Mouse (Mus musculus): Measurements from ENCODE around the gene Sva. TPM values are rescaled to one million over a fixed set of nuclear protein-coding genes. Genes with fewer than 3 reads are reported as not detected.

Gene Sva
- not detected in 2 replicates for polyA plus RNA-seq (2015; fragmentation: Nextera tagmentation; extraction: Ambion mirVana)

GRCm38 (mm10) chr6:42038094-42038493 is at the start of gene Sva:
Sva (plus strand) TSS chr6:42038394.
- no peaks in the 10 kb centered on the region for H3K9me3 ChIP-seq
- ATAC-seq (ENCODE audit: insufficient read depth, low FRiP score, low read depth), result no peak
- no peaks in the 10 kb centered on the region for H3K27me3 ChIP-seq (replicated peaks)
- H3K4me1 ChIP-seq, result no peaks in the 10 kb centered on the region
- H3K9ac ChIP-seq, result no peak within 1 kb of the TSS
- no peak within 1 kb of the TSS for H3K4me3 ChIP-seq (replicated peaks)
- no peaks in the 10 kb centered on the region for H3K36me3 ChIP-seq
- H3K27ac ChIP-seq, result no peak within 1 kb of the TSS
- no peak within 1 kb of the TSS for H3K4me2 ChIP-seq

Other genes with a start within 250 kb of the Sva start
- gene Pip, start 190.9 kb upstream of the Sva start, polyA plus RNA-seq (2015; fragmentation: Nextera tagmentation; extraction: Ambion mirVana), result not detected in 2 replicates
- gene Sval2, start 185.4 kb upstream of the Sva start, polyA plus RNA-seq (2015; fragmentation: Nextera tagmentation; extraction: Ambion mirVana), result not detected in 2 replicates
- 0.54 TPM in 1 of 2 replicates, not detected in the other for gene Sval1, start 86.8 kb upstream of the Sva start, polyA plus RNA-seq (2015; fragmentation: Nextera tagmentation; extraction: Ambion mirVana)
- not detected in 2 replicates for gene Sval3, start 70.3 kb upstream of the Sva start, polyA plus RNA-seq (2015; fragmentation: Nextera tagmentation; extraction: Ambion mirVana)
- not detected in 2 replicates for gene Tas2r139, start 102.5 kb downstream of the Sva start, polyA plus RNA-seq (2015; fragmentation: Nextera tagmentation; extraction: Ambion mirVana)
- not detected in 2 replicates for gene Tas2r144, start 176.9 kb downstream of the Sva start, polyA plus RNA-seq (2015; fragmentation: Nextera tagmentation; extraction: Ambion mirVana)
- 19.1 and 23.0 TPM in 2 replicates for gene Gstk1, start 207.5 kb downstream of the Sva start, polyA plus RNA-seq (2015; fragmentation: Nextera tagmentation; extraction: Ambion mirVana)
- 4.8 and 4.9 TPM in 2 replicates for gene Tmem139, start 223.6 kb downstream of the Sva start, polyA plus RNA-seq (2015; fragmentation: Nextera tagmentation; extraction: Ambion mirVana)
- gene Casp2, start 226.6 kb downstream of the Sva start, polyA plus RNA-seq (2015; fragmentation: Nextera tagmentation; extraction: Ambion mirVana), result 48.4 and 49.8 TPM in 2 replicates
- 0.08 and 0.12 TPM in 2 replicates for gene Clcn1, start 248.3 kb downstream of the Sva start, polyA plus RNA-seq (2015; fragmentation: Nextera tagmentation; extraction: Ambion mirVana)